Mouse (Mus musculus) E14TG2a.4 (cell line): ENCODE measurements around the gene C1s1.
"Not testable (repeated sequence)": the region's sequence is repeated elsewhere in the genome, so short reads cannot be mapped to it uniquely, and the experiment has no call there.

Experiments
- CTCF ChIP-seq: conservative IDR thresholded peaks from 2 replicates; pipeline ENCODE4 v1.5.1; 2014; ENCODE audit warnings: low read length
- NANOG ChIP-seq: IDR thresholded peaks from 2 replicates; pipeline ENCODE4 v1.6.1; 2014; ENCODE audit warnings: borderline replicate concordance, low read length, mixed read lengths
- POU5F1 ChIP-seq: IDR thresholded peaks from 2 replicates; pipeline ENCODE4 v1.6.1; 2014; ENCODE audit warnings: low read length, borderline replicate concordance

- not testable (repeated sequence) for TF ChIP-seq CTCF, POU5F1, NANOG
Observed at GRCm38 (mm10) chr6:124536125-124536829, 5.9 kb downstream of the C1s1 start.
